Mouse (Mus musculus): ENCODE measurements around the gene Pik3c2b.

DNA sequence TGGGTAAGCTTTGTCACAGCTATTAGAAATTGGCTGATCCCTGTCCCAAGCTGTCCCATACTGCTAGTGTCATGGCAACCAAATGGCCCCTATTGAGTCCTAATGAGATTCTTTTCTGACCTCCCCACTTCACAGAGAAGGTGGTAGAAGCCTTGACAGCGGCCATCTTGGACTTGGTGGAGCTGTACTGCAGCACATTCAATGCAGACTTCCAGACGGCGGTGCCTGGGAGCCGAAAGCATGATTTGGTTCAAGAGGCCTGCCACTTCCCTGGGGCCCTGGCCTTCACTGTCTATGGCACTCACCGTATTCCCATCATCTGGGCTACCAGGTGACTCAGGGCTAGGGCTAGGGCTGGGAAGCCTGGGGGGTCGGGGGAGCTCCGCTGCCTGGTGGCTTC is 34.0 kb downstream of the Pik3c2b start:
- TF ChIP-seq CTCF (IDR thresholded peaks at IDR 0.05; ENCODE audit: borderline replicate concordance, insufficient read depth, low read depth, low read length), result no peak
- no peak for TF ChIP-seq POLR2A (IDR thresholded peaks at IDR 0.05; ENCODE audit: borderline replicate concordance, insufficient read depth, low read length)
